Comparison of ENCODE assay signal across 27 mouse cellular contexts in genomic region chr5:28213441-28213840, GRCm38 (mm10). TPM values are rescaled to one million over a fixed set of nuclear protein-coding genes. Genes with fewer than 3 reads are reported as not detected.
DNase-seq lines count a peak whose midpoint lies in the region; ATAC-seq lines count a peak whose summit lies in the region.
"Had no signal": no experiment of that assay in that cellular context is flagged by ENCODE, and none has a peak within 500 bp of the region (broad histone marks: within the 10 kb centered on the region; RNA-seq: fewer than 3 reads in every experiment).

No protein-coding gene starts in this region.

- no peaks in the 10 kb centered on the region for H3K36me3 ChIP-seq in forebrain, embryonic 11.5 days (ENCODE audit: control insufficient read depth, insufficient read depth, low read length)
- H3K36me3 ChIP-seq in forebrain, embryonic 15.5 days: no peaks in the 10 kb centered on the region
- no peaks in the 10 kb centered on the region for H3K36me3 ChIP-seq in heart, embryonic 10.5 days
- H3K36me3 ChIP-seq in midbrain, embryonic 11.5 days (ENCODE audit: control insufficient read depth, insufficient read depth, low read length): no peaks in the 10 kb centered on the region
- no peaks in the 10 kb centered on the region for H3K36me3 ChIP-seq in midbrain, embryonic 13.5 days
- H3K36me3 ChIP-seq: embryonic facial prominence, embryonic 10.5 days; embryonic facial prominence, embryonic 12.5 days; forebrain, embryonic 12.5 days; G1E had no signal

- no peak overlapping the region for H3K4me2 ChIP-seq in forebrain, embryonic 11.5 days (ENCODE audit: low read depth, low read length, severe bottlenecking)
- H3K4me2 ChIP-seq in forebrain, embryonic 15.5 days (replicated peaks): no peak overlapping the region
- H3K4me2 ChIP-seq in midbrain, embryonic 11.5 days: no peak overlapping the region
- no peak overlapping the region for H3K4me2 ChIP-seq in midbrain, embryonic 13.5 days (replicated peaks)
- H3K4me2 ChIP-seq: embryonic facial prominence, embryonic 12.5 days; forebrain, embryonic 12.5 days had no signal

- H3K27me3 ChIP-seq in forebrain, embryonic 11.5 days (ENCODE audit: control insufficient read depth, insufficient read depth, low read length): peaks cover 50% of the 10 kb centered on the region
- peaks cover 58% of the 10 kb centered on the region for H3K27me3 ChIP-seq in forebrain, embryonic 15.5 days
- H3K27me3 ChIP-seq in heart, embryonic 10.5 days (ENCODE audit: insufficient read depth, poor library complexity, severe bottlenecking): peaks cover 90% of the 10 kb centered on the region
- peaks cover 14% of the 10 kb centered on the region for H3K27me3 ChIP-seq in midbrain, embryonic 11.5 days (ENCODE audit: control insufficient read depth, insufficient read depth, low read length)
- H3K27me3 ChIP-seq in midbrain, embryonic 13.5 days: peaks cover 54% of the 10 kb centered on the region

- H3K9me3 ChIP-seq in forebrain, embryonic 11.5 days (ENCODE audit: control insufficient read depth, low read length): no peaks in the 10 kb centered on the region
- no peaks in the 10 kb centered on the region for H3K9me3 ChIP-seq in forebrain, embryonic 15.5 days
- H3K9me3 ChIP-seq in heart, embryonic 10.5 days: no peaks in the 10 kb centered on the region
- H3K9me3 ChIP-seq in midbrain, embryonic 11.5 days (ENCODE audit: control insufficient read depth, low read length): no peaks in the 10 kb centered on the region
- no peaks in the 10 kb centered on the region for H3K9me3 ChIP-seq in midbrain, embryonic 13.5 days
- H3K9me3 ChIP-seq: embryonic facial prominence, embryonic 10.5 days; embryonic facial prominence, embryonic 12.5 days; forebrain, embryonic 12.5 days; G1E had no signal

- DNase-seq in forebrain, embryonic 11.5 days (ENCODE audit: low spot score): peak; percentile 19
- peak; percentile 3 for DNase-seq in heart, embryonic 10.5 days (ENCODE audit: low spot score)
- no peak for DNase-seq in heart, postnatal 36 days
- DNase-seq in midbrain, embryonic 11.5 days (ENCODE audit: low spot score, missing footprints): peak; percentile 80
- DNase-seq: adrenal gland, adult 8-10 months; adrenal gland, postnatal 14 days; adrenal gland, postnatal 36 days; B cell, adult 2 months; cerebellum, adult 11-12 months; cerebellum, adult 2 months; cerebellum, adult 9-10 months; cerebellum, postnatal 10 days; cerebellum, postnatal 25 days; forebrain, postnatal 0 days had no signal

- no peak overlapping the region for H3K9ac ChIP-seq in forebrain, embryonic 11.5 days (ENCODE audit: low read length)
- H3K9ac ChIP-seq in forebrain, embryonic 15.5 days (replicated peaks): no peak overlapping the region
- no peak overlapping the region for H3K9ac ChIP-seq in midbrain, embryonic 11.5 days (ENCODE audit: low read length)
- H3K9ac ChIP-seq in midbrain, embryonic 13.5 days (replicated peaks): no peak overlapping the region
- H3K9ac ChIP-seq: embryonic facial prominence, embryonic 12.5 days; forebrain, embryonic 12.5 days; forebrain, postnatal 0 days had no signal

- 61% methylated on average over 2 of the region's 2 CpGs for WGBS in forebrain, embryonic 11.5 days
- WGBS in forebrain, embryonic 15.5 days: 60% methylated on average over 2 of the region's 2 CpGs
- WGBS in heart, embryonic 10.5 days: 57% methylated on average over 2 of the region's 2 CpGs
- WGBS in midbrain, embryonic 11.5 days: 65% methylated on average over 2 of the region's 2 CpGs
- WGBS in midbrain, embryonic 13.5 days: 57% methylated on average over 2 of the region's 2 CpGs

- intact Hi-C loops in heart, postnatal 36 days (cut with DNase I): no loop called here

- no peak for ATAC-seq in forebrain, embryonic 11.5 days (replicated peaks; ENCODE audit: low FRiP score)
- no peak for ATAC-seq in forebrain, embryonic 15.5 days (replicated peaks)
- ATAC-seq in midbrain, embryonic 11.5 days (ENCODE audit: low FRiP score): no peak
- no peak for ATAC-seq in midbrain, embryonic 13.5 days
- ATAC-seq: activated CD4-positive, CD25-positive, alpha-beta regulatory T cell, adult 4 months; CD4-positive, CD25-positive, alpha-beta regulatory T cell, adult 4 months; forebrain, embryonic 14.5 days; forebrain, postnatal 0 days; Patski had no signal

- no peak overlapping the region for H3K27ac ChIP-seq in forebrain, embryonic 11.5 days (ENCODE audit: low read depth, low read length)
- H3K27ac ChIP-seq in forebrain, embryonic 15.5 days (replicated peaks): no peak overlapping the region
- no peak overlapping the region for H3K27ac ChIP-seq in heart, embryonic 10.5 days
- H3K27ac ChIP-seq in midbrain, embryonic 11.5 days (ENCODE audit: low read depth, low read length): no peak overlapping the region
- H3K27ac ChIP-seq in midbrain, embryonic 13.5 days: no peak overlapping the region
- H3K27ac ChIP-seq: embryonic facial prominence, embryonic 10.5 days; embryonic facial prominence, embryonic 12.5 days; forebrain, embryonic 12.5 days had no signal

- H3K4me3 ChIP-seq in forebrain, embryonic 11.5 days (ENCODE audit: low read depth, low read length): no peak overlapping the region
- no peak overlapping the region for H3K4me3 ChIP-seq in forebrain, embryonic 15.5 days
- H3K4me3 ChIP-seq in heart, embryonic 10.5 days: no peak overlapping the region
- no peak overlapping the region for H3K4me3 ChIP-seq in midbrain, embryonic 11.5 days (ENCODE audit: low read depth, low read length)
- no peak overlapping the region for H3K4me3 ChIP-seq in midbrain, embryonic 13.5 days (replicated peaks)
- H3K4me3 ChIP-seq: embryonic facial prominence, embryonic 10.5 days; embryonic facial prominence, embryonic 12.5 days; forebrain, embryonic 12.5 days had no signal

- peaks cover 15% of the 10 kb centered on the region; the same call in 1 of the 2 replicates for H3K4me1 ChIP-seq in forebrain, embryonic 11.5 days (replicated peaks; ENCODE audit: control insufficient read depth, insufficient read depth, low read length)
- H3K4me1 ChIP-seq in forebrain, embryonic 15.5 days: peaks cover 15% of the 10 kb centered on the region
- H3K4me1 ChIP-seq in heart, embryonic 10.5 days: peaks cover 8% of the 10 kb centered on the region; the same call in 1 of the 2 replicates
- H3K4me1 ChIP-seq in midbrain, embryonic 11.5 days (ENCODE audit: control insufficient read depth, insufficient read depth, low read length): peaks cover 8% of the 10 kb centered on the region; the same call in 1 of the 2 replicates
- H3K4me1 ChIP-seq in midbrain, embryonic 13.5 days (replicated peaks): peaks cover 32% of the 10 kb centered on the region

RNA-seq across cellular contexts. Expression of gene Cnpy1, which starts 32.2 kb away (rescaled TPM):
- polyA plus RNA-seq in forebrain, embryonic 11.5 days (2014; fragmentation: Nextera tagmentation; extraction: Ambion mirVana): 2.4 and 2.8 TPM in 2 replicates
- polyA plus RNA-seq in forebrain, embryonic 15.5 days (2015; fragmentation: Nextera tagmentation; extraction: Ambion mirVana): 0.70 and 1.2 TPM in 2 replicates
- polyA plus RNA-seq in heart, embryonic 10.5 days (2016; fragmentation: Nextera tagmentation; extraction: Ambion mirVana): 0.44 TPM in 1 of 2 replicates, not detected in the other
- not detected for total RNA-seq in heart, postnatal 36 days (2021)
- polyA plus RNA-seq in midbrain, embryonic 11.5 days (2014; fragmentation: Nextera tagmentation; extraction: Ambion mirVana): 130 and 131 TPM in 2 replicates
- polyA plus RNA-seq in midbrain, embryonic 13.5 days (2015; fragmentation: Nextera tagmentation; extraction: Ambion mirVana): 85.5 and 90.2 TPM in 2 replicates
- total RNA-seq: adrenal gland, adult 18-20 months; adrenal gland, adult 8-10 months; adrenal gland, postnatal 36 days had no signal
- polyA plus RNA-seq: activated CD4-positive, CD25-positive, alpha-beta regulatory T cell, adult 4 months; CD4-positive, CD25-positive, alpha-beta regulatory T cell, adult 4 months; G1E; Patski had no signal

RNA-seq across cellular contexts. Expression of gene En2, which starts 47.9 kb away (rescaled TPM):
- not detected in 2 replicates for polyA plus RNA-seq in forebrain, embryonic 11.5 days (2014; fragmentation: Nextera tagmentation; extraction: Ambion mirVana)
- polyA plus RNA-seq in forebrain, embryonic 15.5 days (2015; fragmentation: Nextera tagmentation; extraction: Ambion mirVana): not detected in 2 replicates
- polyA plus RNA-seq in heart, embryonic 10.5 days (2016; fragmentation: Nextera tagmentation; extraction: Ambion mirVana): not detected in 2 replicates
- not detected for total RNA-seq in heart, postnatal 36 days (2021)
- 2.4 and 2.9 TPM in 2 replicates for polyA plus RNA-seq in midbrain, embryonic 11.5 days (2014; fragmentation: Nextera tagmentation; extraction: Ambion mirVana)
- polyA plus RNA-seq in midbrain, embryonic 13.5 days (2015; fragmentation: Nextera tagmentation; extraction: Ambion mirVana): 1.9 and 2.2 TPM in 2 replicates
- total RNA-seq: CH12.LX, G1E had no signal
- polyA plus RNA-seq: activated CD4-positive, CD25-positive, alpha-beta regulatory T cell, adult 4 months; CD4-positive, CD25-positive, alpha-beta regulatory T cell, adult 4 months; embryonic facial prominence, embryonic 10.5 days; embryonic facial prominence, embryonic 12.5 days; embryonic facial prominence, embryonic 14.5 days; forebrain, embryonic 12.5 days; forebrain, embryonic 14.5 days; forebrain, postnatal 0 days; G1E had no signal

Comparison
In these comparisons a context has a peak if more than half of its experiments do, and no peak if none do; other contexts are left out.
1. DNase-seq: peak in forebrain, embryonic 11.5 days (single experiment), heart, embryonic 10.5 days (single experiment) and midbrain, embryonic 11.5 days (single experiment); none in heart, postnatal 36 days (0 of 2).
2. RNA of gene Cnpy1, which starts 32.2 kb away (polyA plus RNA-seq): 130 to 131 TPM in midbrain, embryonic 11.5 days and 85.5 to 90.2 TPM in midbrain, embryonic 13.5 days; 2.4 to 2.8 TPM in forebrain, embryonic 11.5 days, 0.70 to 1.2 TPM in forebrain, embryonic 15.5 days and 0.44 TPM in heart, embryonic 10.5 days; every median in the first group is over 10 times any median in the second.